Mouse (Mus musculus): Measurements from ENCODE around the gene Gm49339. TPM values are rescaled to one million over a fixed set of nuclear protein-coding genes. Genes with fewer than 3 reads are reported as not detected.

The Gm49339 gene
- polyA plus RNA-seq, 1 experiment = not detected

GRCm38 (mm10) chr10:51526633-51527032 lies 46.2 kb downstream of the Gm49339 start:
- TF ChIP-seq CTCF (IDR thresholded peaks at IDR 0.05; ENCODE audit: borderline replicate concordance, extremely low read depth, insufficient read depth, insufficient read length) = no peak
- no peak for TF ChIP-seq POLR2A (IDR thresholded peaks at IDR 0.05; ENCODE audit: borderline replicate concordance, extremely low read depth, insufficient read depth, insufficient read length, poor library complexity, severe bottlenecking)
- DNase-seq (ENCODE audit: low read depth) = no peak

DNA sequence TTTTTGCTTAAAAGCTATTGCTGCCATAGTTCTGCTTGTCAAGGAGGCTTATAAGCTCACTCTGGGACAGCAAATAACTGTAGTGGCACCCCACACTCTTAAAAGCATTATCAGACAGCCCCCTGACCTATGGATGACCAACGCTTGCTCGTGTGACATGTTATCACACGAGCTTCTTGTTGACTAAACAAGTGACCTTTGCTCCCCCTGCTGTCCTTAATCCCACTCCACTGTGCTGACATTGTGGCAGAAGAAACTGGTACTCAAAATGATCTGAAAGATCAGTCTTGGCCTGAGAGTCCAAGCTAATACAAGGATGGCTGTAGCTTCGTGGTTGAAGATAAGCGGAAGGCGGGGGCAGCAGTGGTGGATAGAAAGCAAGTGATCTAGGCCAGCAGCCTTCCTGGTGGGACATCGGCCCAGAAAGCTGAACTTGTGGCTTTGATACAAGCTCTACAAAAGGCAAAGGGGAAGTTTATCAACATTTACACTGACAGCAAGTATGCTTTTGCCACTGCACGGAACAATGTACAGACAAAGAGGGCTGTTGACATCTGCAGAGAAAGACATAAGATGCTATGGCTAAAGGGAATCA lies 48.5 kb downstream of the Gm49339 start:
- no peak for TF ChIP-seq POLR2A (IDR thresholded peaks at IDR 0.05; ENCODE audit: borderline replicate concordance, extremely low read depth, insufficient read depth, insufficient read length, poor library complexity, severe bottlenecking)
- no peak for TF ChIP-seq CTCF (IDR thresholded peaks at IDR 0.05; ENCODE audit: borderline replicate concordance, extremely low read depth, insufficient read depth, insufficient read length)
- DNase-seq (ENCODE audit: low read depth) = no peak

- TF ChIP-seq POLR2A (IDR thresholded peaks at IDR 0.05; ENCODE audit: borderline replicate concordance, extremely low read depth, insufficient read depth, insufficient read length, poor library complexity, severe bottlenecking) (no peak), CTCF (IDR thresholded peaks at IDR 0.05; ENCODE audit: borderline replicate concordance, extremely low read depth, insufficient read depth, insufficient read length) (no peak)
- no peak for DNase-seq (ENCODE audit: low read depth)
Measured at GRCm38 (mm10) chr10:51529497-51529896, 49.1 kb downstream of the Gm49339 start.

DNA sequence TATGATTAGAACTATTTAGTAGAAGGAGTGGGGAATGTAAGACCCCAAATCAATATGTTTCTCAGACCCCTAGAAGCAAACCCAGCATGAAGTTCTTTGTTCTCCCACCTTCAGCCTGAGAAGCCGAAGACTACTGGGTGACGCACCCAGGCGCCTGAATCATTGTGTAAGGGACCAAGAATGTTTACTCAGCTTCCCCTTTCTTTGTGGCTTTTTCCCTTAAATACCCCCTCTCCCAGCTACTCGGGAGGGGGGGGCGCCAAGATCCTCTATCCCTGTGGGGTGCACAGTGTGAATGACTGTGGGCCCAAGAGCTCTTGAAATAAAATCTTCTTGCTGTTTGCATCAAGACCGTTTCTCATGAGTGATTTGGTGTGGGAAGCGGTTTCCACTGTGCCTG lies 50.4 kb downstream of the Gm49339 start:
- no peak for DNase-seq (ENCODE audit: low read depth)
- TF ChIP-seq POLR2A (IDR thresholded peaks at IDR 0.05; ENCODE audit: borderline replicate concordance, extremely low read depth, insufficient read depth, insufficient read length, poor library complexity, severe bottlenecking) (no peak), CTCF (IDR thresholded peaks at IDR 0.05; ENCODE audit: borderline replicate concordance, extremely low read depth, insufficient read depth, insufficient read length) (no peak)

Other genes starting within 250 kb of the Gm49339 start
- gene Lilr4b, start within 50 bp of the Gm49339 start, polyA plus RNA-seq (2012; rRNA removed) = 0.13 and 0.21 TPM in 2 replicates
- gene Lilrb4a, start 10.3 kb downstream of the Gm49339 start, polyA plus RNA-seq (2012; rRNA removed) = 0.34 and 0.93 TPM in 2 replicates
- 1.4 TPM in 2 replicates for gene Fam162b, start 109.9 kb downstream of the Gm49339 start, polyA plus RNA-seq (2012; rRNA removed)
- gene Gprc6a, start 150.8 kb downstream of the Gm49339 start, polyA plus RNA-seq (2012; rRNA removed) = 0.03 TPM in 1 of 2 replicates, not detected in the other
- gene Rfx6, start 197.1 kb downstream of the Gm49339 start, polyA plus RNA-seq (2012; rRNA removed) = not detected in 2 replicates